Mouse (Mus musculus) kidney, postnatal 36 days (tissue): Measurements from ENCODE around the gene Axin2.

Source experiments
- DNase-seq, 2 experiments: peaks; one replicate each; pipeline ENCODE4 v3.0.0; 2021 to 2022; ENCODE audit warnings: mixed read lengths in 2 of 2

Axin2 gene

GRCm38 (mm10) chr11:108980530-108980929, 60.4 kb downstream of the Axin2 start:
- peak; percentile 9 to 17 for DNase-seq

GRCm38 (mm10) chr11:108981012-108981411, 60.9 kb downstream of the Axin2 start:
- no peak for DNase-seq

GRCm38 (mm10) chr11:108983409-108984064, 63.4 kb downstream of the Axin2 start:
- no peak for DNase-seq

DNA sequence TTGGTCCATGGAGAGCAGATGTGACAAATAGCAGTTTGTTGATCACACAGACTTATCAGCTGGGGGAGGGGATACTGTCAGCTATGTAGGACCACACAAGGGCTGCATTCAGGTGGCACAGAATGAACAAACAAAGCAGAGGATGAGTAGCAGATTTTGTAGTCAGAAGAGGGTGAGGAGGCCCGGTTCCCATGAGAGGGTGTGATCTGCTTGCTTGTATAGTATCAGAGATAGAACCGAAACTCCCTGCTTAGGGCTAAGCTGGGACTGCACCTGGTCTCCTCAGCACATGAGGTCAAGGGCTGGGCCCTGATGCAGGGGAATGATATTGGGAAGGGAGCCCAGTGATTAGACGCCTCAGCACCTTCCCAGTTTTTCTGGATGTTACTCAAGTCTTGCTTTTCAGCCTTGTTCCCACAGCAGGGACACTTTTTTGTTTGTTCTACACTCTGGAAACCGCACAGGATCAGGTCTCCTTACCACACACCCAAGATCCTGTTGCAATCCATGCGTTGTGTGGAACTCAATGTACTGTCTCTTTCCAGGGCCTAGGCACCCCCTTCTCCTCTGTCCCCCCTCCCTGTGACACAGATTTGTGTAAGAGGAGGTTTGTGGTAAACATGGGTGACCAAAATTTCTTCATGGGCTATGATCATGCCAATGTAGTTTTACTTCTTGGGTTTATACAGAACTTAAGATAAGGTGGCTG, 64.7 kb downstream of the Axin2 start:
- DNase-seq, result no peak

DNA sequence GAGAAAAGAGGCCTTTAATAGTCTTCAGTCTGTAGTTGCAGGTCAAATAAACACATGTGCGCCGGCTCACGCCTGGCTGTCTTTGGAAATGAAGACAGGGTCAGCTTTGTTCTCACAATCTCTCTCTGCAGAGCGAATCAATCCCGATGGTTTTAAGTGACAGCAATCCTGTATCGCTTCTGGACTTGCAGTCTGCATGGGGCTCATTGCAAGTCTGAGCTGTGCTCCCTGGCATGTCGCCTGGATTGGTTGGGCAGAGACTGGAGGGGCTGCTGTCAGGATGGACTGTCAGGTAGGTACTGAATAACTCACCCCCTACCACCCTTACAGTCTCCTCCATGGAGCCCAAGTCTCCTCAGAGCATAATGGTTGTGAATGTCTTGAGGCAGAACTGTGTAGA, 65.7 kb downstream of the Axin2 start:
- no peak for DNase-seq

- no peak for DNase-seq
Measured at GRCm38 (mm10) chr11:108987226-108987625, 67.1 kb downstream of the Axin2 start.

DNA sequence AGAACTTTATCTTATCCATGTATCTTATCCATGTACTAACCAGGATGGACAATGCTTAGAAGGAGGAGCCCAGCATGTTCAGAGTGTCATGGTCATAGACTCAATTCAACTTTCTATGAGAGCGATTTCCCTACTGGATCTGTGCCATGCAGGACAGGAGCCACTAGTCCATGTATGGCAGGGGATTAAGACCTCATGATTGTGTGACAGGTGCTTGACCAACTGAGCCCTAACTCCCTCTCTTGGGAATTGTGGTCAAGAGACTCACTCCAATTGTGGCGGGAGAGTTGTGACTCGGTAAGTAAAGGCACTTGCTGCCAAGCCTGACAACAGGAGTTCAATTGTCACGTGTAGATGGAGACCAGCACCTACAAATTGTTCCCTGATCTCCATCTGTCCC, 67.6 kb downstream of the Axin2 start:
- DNase-seq, result no peak

DNA sequence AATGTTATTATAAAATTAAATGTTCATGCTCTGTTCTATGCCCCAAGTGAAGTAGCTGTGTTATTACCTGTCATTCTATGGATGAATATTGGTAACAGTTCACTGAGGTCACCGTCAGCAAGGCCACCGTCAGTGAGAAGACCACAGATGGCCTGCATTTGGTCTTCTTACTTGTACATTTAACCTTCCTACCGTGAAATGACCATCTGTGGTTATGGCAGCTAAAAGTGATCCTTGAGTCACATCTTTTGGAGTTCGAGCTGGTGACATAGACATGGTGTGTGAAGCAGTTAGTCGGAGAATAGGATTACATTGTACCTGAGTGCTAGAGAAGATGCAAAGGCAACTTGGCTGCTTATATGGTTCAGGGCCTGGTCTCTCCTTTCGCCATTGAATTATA, 68.1 kb downstream of the Axin2 start:
- no peak for DNase-seq

DNA sequence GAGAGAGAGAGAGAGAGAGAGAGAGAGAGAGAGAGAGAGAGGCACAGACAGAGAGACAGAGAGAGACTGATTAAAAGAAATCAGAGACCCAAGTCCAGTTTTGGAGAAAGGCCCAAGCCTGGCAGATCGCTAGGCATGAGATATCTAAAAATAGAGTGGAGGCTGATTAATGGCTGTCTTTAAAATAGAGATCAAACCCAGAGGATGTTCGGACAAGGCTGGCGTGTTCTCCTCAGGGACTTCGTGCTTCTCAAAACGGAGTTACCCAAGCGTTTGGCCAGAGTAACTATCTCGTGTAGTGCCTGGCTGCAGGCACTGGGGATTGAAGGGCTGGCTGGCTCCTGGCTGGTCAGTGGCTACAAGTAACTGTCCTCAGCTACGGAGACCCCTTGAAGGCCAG, 69.8 kb downstream of the Axin2 start:
- DNase-seq, result no peak

DNA sequence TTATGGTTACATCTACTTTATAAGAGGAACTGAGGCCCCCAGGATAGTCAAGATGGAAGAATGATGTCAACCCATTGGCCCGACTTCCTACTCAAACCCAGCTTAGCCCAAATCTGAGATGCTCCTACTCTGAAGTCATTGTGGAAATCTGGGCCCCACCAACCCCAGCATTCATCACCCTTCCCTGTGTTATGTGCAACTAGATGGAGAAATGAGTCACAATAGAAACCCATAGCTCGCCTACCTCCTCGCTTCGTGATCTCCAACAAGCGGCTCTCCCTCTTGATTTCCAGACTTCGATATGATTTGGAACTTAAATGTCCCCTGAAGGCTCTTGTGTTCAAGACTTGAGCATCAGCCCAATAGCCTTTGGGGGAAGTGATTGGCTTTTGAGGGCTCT, 73.3 kb downstream of the Axin2 start:
- no peak for DNase-seq

GRCm38 (mm10) chr11:108995196-108995989, 75.2 kb downstream of the Axin2 start:
- peak in 1 of 2 experiments; percentile 4 for DNase-seq

- DNase-seq, result no peak
Measured at GRCm38 (mm10) chr11:108995990-108996533, 75.9 kb downstream of the Axin2 start.

- DNase-seq, result peak; percentile 38 to 44
Measured at GRCm38 (mm10) chr11:108997816-108998215, 77.7 kb downstream of the Axin2 start.
